Mouse (Mus musculus) ES-E14 (cell line): Measurements from ENCODE around the gene Tlr3.

Experiments
- CHD2 ChIP-seq: IDR thresholded peaks from 2 replicates; pipeline ENCODE4 v1.6.1; 2014; ENCODE audit warnings: mild to moderate bottlenecking, low read depth, low read length, inconsistent platforms
- ZNF384 ChIP-seq: IDR thresholded peaks from 2 replicates; pipeline ENCODE4 v1.6.1; 2012; ENCODE audit warnings: low read depth, low read length, inconsistent platforms

- no peak for TF ChIP-seq CHD2
- TF ChIP-seq ZNF384: no peak
These were observed 52.6 kb downstream of the Tlr3 start for GRCm38 (mm10) chr8:45358132-45358918.
